Mouse (Mus musculus) forebrain, postnatal 0 days (tissue): ENCODE data around the gene Mrps7. TPM values are rescaled to one million over a fixed set of nuclear protein-coding genes. Genes with fewer than 3 reads are reported as not detected.

Experiments
- ATAC-seq: fragments of 200-750 bp; cut with Nextera tagmentation; 2 replicates; pipeline ENCODE4 v1.8.0; 2017; ENCODE audit warnings: mild to moderate bottlenecking, moderate library complexity
- DNase-seq: peaks from one replicate; pipeline ENCODE4 v3.0.0-alpha.2; 2015
- H3K27ac ChIP-seq: fragments of 300-500 bp; sonication (generic); 2 replicates; pipeline ENCODE4 v1.5.1; 2014; ENCODE audit warnings: low read depth, mild to moderate bottlenecking, antibody characterized with exemption, low read length, moderate library complexity, mixed read lengths
- H3K27me3 ChIP-seq: fragments of 300-500 bp; sonication (generic); 2 replicates; pipeline ENCODE4 v1.6.1; 2014; ENCODE audit warnings: mild to moderate bottlenecking, low read length, mixed read lengths; ENCODE audit not compliant: insufficient read depth
- H3K36me3 ChIP-seq: fragments of 300-500 bp; sonication (generic); 2 replicates; pipeline ENCODE4 v1.6.1; 2014; ENCODE audit warnings: mild to moderate bottlenecking, moderate library complexity; ENCODE audit not compliant: insufficient read depth
- H3K4me1 ChIP-seq: fragments of 300-500 bp; sonication (generic); 2 replicates; pipeline ENCODE4 v1.6.1; 2014; ENCODE audit warnings: antibody characterized with exemption; ENCODE audit not compliant: insufficient read depth
- H3K4me2 ChIP-seq: fragments of 300-500 bp; sonication (generic); 2 replicates; pipeline ENCODE4 v1.6.1; 2014; ENCODE audit warnings: low read depth, mild to moderate bottlenecking, moderate library complexity
- H3K4me3 ChIP-seq: fragments of 300-500 bp; sonication (generic); 2 replicates; pipeline ENCODE4 v1.5.1; 2014; ENCODE audit warnings: low read depth, low read length, mixed read lengths
- H3K9ac ChIP-seq: fragments of 300-500 bp; sonication (generic); 2 replicates; pipeline ENCODE4 v1.6.1; 2014; ENCODE audit warnings: mild to moderate bottlenecking
- H3K9me3 ChIP-seq: fragments of 300-500 bp; sonication (generic); 2 replicates; pipeline ENCODE4 v1.6.1; 2016; ENCODE audit warnings: low read length
- CTCF ChIP-seq: sonication (generic); IDR thresholded peaks from 2 replicates; pipeline ENCODE4 v1.5.1; 2016; ENCODE audit warnings: antibody characterized with exemption, control low read depth, low read depth
- WGBS: fragments of 180-500 bp; shearing (Covaris S2); extraction: QIAGEN DNeasy Blood & Tissue Kit; methylation state at CpG from one replicate; pipeline ENCODE4 v1.1.7; 2014; 5-methylcytosine and 5-hydroxymethylcytosine counted together
- polyA plus RNA-seq: library from polyadenylated mRNA; unstranded; fragments of >200 nt; fragmentation: Nextera tagmentation; extraction: Ambion mirVana; gene quantifications from 2 replicates; pipeline ENCODE4 v1.2.1, GENCODE M21; 2015
- total RNA-seq: library from RNA; depleted of rRNA; stranded (reverse); fragments of >200 nt; gene quantifications from 2 replicates; pipeline ENCODE4 v1.2.3, GENCODE M21; 2014; rRNA removed

Gene Mrps7
- total and polyA plus RNA-seq, 2 experiments from 2014 or later: 34.6 to 78.1 TPM

DNA sequence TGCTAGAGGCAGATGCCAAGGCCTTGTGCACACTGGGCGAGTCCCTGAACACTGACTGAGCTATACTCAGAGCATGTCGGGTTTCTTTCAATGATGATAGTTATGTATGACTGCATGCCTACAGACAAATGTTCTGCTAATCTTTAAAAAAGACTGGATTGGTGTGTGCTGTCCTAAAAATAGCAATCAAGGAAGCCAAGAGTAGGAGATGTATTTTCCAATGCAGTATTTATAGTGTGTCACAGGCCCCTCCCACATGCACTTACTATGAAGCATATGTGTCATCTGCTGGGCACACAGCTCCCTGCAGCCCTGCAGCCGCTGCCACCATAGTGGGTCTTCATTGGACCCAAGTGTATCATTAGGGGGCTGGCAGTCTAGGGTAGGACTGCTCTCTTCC, 49.5 kb downstream of the Mrps7 start:
- peak; percentile 69 for ATAC-seq
- WGBS: 74% methylated on average over 3 of the region's 3 CpGs

DNA sequence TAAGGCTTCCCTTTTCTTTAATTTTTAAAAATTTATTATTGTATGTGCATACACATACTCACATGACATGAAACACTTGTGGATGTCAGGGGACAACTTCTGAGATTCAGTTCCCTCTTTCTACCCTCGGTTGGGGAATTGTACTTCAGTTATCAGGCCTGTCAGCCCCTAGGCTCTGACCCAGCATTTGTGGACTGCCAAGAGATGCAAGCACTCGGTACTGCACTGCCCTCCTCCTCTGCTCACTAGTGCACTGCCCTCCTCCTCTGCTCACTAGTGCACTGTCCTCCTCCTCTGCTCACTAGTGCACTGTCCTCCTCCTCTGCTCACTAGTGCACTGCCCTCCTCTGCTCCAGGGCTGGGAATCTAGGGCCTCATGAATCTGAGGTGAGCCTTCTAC, 50.4 kb downstream of the Mrps7 start:
- no peak overlapping the region for H3K4me3 ChIP-seq
- no peak overlapping the region for H3K4me2 ChIP-seq
- H3K27me3 ChIP-seq: no peaks in the 10 kb centered on the region
- no peak for DNase-seq
- ATAC-seq: no peak
- TF ChIP-seq CTCF: no peak
- H3K36me3 ChIP-seq: peaks cover 9% of the 10 kb centered on the region
- no peak overlapping the region for H3K9ac ChIP-seq
- H3K4me1 ChIP-seq: no peaks in the 10 kb centered on the region
- H3K9me3 ChIP-seq: no peaks in the 10 kb centered on the region
- H3K27ac ChIP-seq: no peak overlapping the region
- WGBS: 64% methylated on average over 2 of the region's 2 CpGs

More for the DNA sequence above, 49.5 kb downstream of the Mrps7 start:
- Histone ChIP-seq H3K4me2 (no peak overlapping the region), H3K9ac (no peak overlapping the region), H3K9me3 (no peaks in the 10 kb centered on the region), H3K36me3 (peaks cover 12% of the 10 kb centered on the region), H3K4me1 (no peaks in the 10 kb centered on the region), H3K27ac (peak overlapping the region; percentile 57), H3K4me3 (no peak overlapping the region), H3K27me3 (no peaks in the 10 kb centered on the region)
- no peak for TF ChIP-seq CTCF
- DNase-seq: peak; percentile 34

Other genes starting within 250 kb of the Mrps7 start
- gene Hid1, start 236.2 kb upstream of the Mrps7 start, total RNA-seq: 52.4 and 54.5 TPM in 2 replicates
- 42.8 and 46.6 TPM in 2 replicates for gene Hid1, start 236.2 kb upstream of the Mrps7 start, polyA plus RNA-seq
- gene Cdr2l, start 222.0 kb upstream of the Mrps7 start, total RNA-seq: 43.0 and 45.8 TPM in 2 replicates
- gene Cdr2l, start 222.0 kb upstream of the Mrps7 start, polyA plus RNA-seq: 14.4 and 16.9 TPM in 2 replicates
- 82.1 and 86.1 TPM in 2 replicates for gene Mrpl58, start 200.2 kb upstream of the Mrps7 start, total RNA-seq
- 201 and 203 TPM in 2 replicates for gene Mrpl58, start 200.2 kb upstream of the Mrps7 start, polyA plus RNA-seq
- gene Atp5h, start 184.0 kb upstream of the Mrps7 start, total RNA-seq: 339 and 418 TPM in 2 replicates
- gene Atp5h, start 184.0 kb upstream of the Mrps7 start, polyA plus RNA-seq: 808 and 932 TPM in 2 replicates
- 31.7 TPM in 2 replicates for gene Kctd2, start 183.8 kb upstream of the Mrps7 start, total RNA-seq
- gene Kctd2, start 183.8 kb upstream of the Mrps7 start, polyA plus RNA-seq: 27.1 and 29.3 TPM in 2 replicates
- gene Trim80, start 163.4 kb upstream of the Mrps7 start, total RNA-seq: not detected in 2 replicates
- not detected in 2 replicates for gene Trim80, start 163.4 kb upstream of the Mrps7 start, polyA plus RNA-seq
- gene Slc16a5, start 141.5 kb upstream of the Mrps7 start, total RNA-seq: not detected in 2 replicates
- 0.06 and 0.07 TPM in 2 replicates for gene Slc16a5, start 141.5 kb upstream of the Mrps7 start, polyA plus RNA-seq
- 11.2 and 14.2 TPM in 2 replicates for gene Armc7, start 128.3 kb upstream of the Mrps7 start, total RNA-seq
- 8.5 and 11.2 TPM in 2 replicates for gene Armc7, start 128.3 kb upstream of the Mrps7 start, polyA plus RNA-seq
- 59.6 and 84.6 TPM in 2 replicates for gene Nt5c, start 112.1 kb upstream of the Mrps7 start, total RNA-seq
- 136 and 143 TPM in 2 replicates for gene Nt5c, start 112.1 kb upstream of the Mrps7 start, polyA plus RNA-seq
- gene Jpt1, start 89.5 kb upstream of the Mrps7 start, total RNA-seq: 1,009 and 1,140 TPM in 2 replicates
- 1,672 and 1,955 TPM in 2 replicates for gene Jpt1, start 89.5 kb upstream of the Mrps7 start, polyA plus RNA-seq
- 795 and 821 TPM in 2 replicates for gene Sumo2, start 67.6 kb upstream of the Mrps7 start, total RNA-seq
- gene Sumo2, start 67.6 kb upstream of the Mrps7 start, polyA plus RNA-seq: 1,185 and 1,251 TPM in 2 replicates
- 62.6 and 90.3 TPM in 2 replicates for gene Nup85, start 39.5 kb upstream of the Mrps7 start, total RNA-seq
- 66.2 and 78.7 TPM in 2 replicates for gene Nup85, start 39.5 kb upstream of the Mrps7 start, polyA plus RNA-seq
- gene Gga3, start 126 bp downstream of the Mrps7 start, total RNA-seq: 34.0 and 34.5 TPM in 2 replicates
- gene Gga3, start 126 bp downstream of the Mrps7 start, polyA plus RNA-seq: 15.2 and 18.5 TPM in 2 replicates
- gene Mif4gd, start 9.0 kb downstream of the Mrps7 start, total RNA-seq: 12.2 and 16.9 TPM in 2 replicates
- gene Mif4gd, start 9.0 kb downstream of the Mrps7 start, polyA plus RNA-seq: 14.4 and 19.4 TPM in 2 replicates
- 34.3 and 38.7 TPM in 2 replicates for gene Slc25a19, start 24.4 kb downstream of the Mrps7 start, total RNA-seq
- 51.1 and 51.7 TPM in 2 replicates for gene Slc25a19, start 24.4 kb downstream of the Mrps7 start, polyA plus RNA-seq
- gene Grb2, start 104.7 kb downstream of the Mrps7 start, total RNA-seq: 88.2 and 91.9 TPM in 2 replicates
- 153 and 162 TPM in 2 replicates for gene Grb2, start 104.7 kb downstream of the Mrps7 start, polyA plus RNA-seq
- 16.7 and 19.3 TPM in 2 replicates for gene Tmem94, start 161.5 kb downstream of the Mrps7 start, total RNA-seq
- gene Tmem94, start 161.5 kb downstream of the Mrps7 start, polyA plus RNA-seq: 12.1 and 14.9 TPM in 2 replicates
- gene Caskin2, start 209.7 kb downstream of the Mrps7 start, total RNA-seq: 14.5 and 14.7 TPM in 2 replicates
- gene Caskin2, start 209.7 kb downstream of the Mrps7 start, polyA plus RNA-seq: 4.5 and 6.1 TPM in 2 replicates
- gene Tsen54, start 210.8 kb downstream of the Mrps7 start, total RNA-seq: 23.5 and 25.5 TPM in 2 replicates
- gene Tsen54, start 210.8 kb downstream of the Mrps7 start, polyA plus RNA-seq: 16.8 and 18.1 TPM in 2 replicates
- gene Llgl2, start 220.1 kb downstream of the Mrps7 start, total RNA-seq: 2.7 and 4.0 TPM in 2 replicates
- 0.72 and 1.1 TPM in 2 replicates for gene Llgl2, start 220.1 kb downstream of the Mrps7 start, polyA plus RNA-seq